Mouse (Mus musculus): Measurements from ENCODE around the gene Lrit2. TPM values are rescaled to one million over a fixed set of nuclear protein-coding genes. Genes with fewer than 3 reads are reported as not detected.
A peak's percentile ranks its signal among the peaks of the same experiment; 100 is the strongest.

Gene Lrit2
- polyA plus RNA-seq (2015; fragmentation: Nextera tagmentation; extraction: Ambion mirVana), result not detected in 2 replicates

- DNase-seq (ENCODE audit: low spot score), result no peak
Observed at GRCm38 (mm10) chr14:37067629-37068028, at the start of gene Lrit2. Lrit2 (plus strand) TSS chr14:37067929.

GRCm38 (mm10) chr14:37027248-37027933, 40.3 kb upstream of the Lrit2 start:
- no peak for DNase-seq (ENCODE audit: low spot score)

GRCm38 (mm10) chr14:37027951-37028350, 39.8 kb upstream of the Lrit2 start:
- DNase-seq (ENCODE audit: low spot score), result no peak

- DNase-seq (ENCODE audit: low spot score), result no peak
Observed at GRCm38 (mm10) chr14:37028555-37028954, 39.2 kb upstream of the Lrit2 start.

GRCm38 (mm10) chr14:37032481-37033104, 35.1 kb upstream of the Lrit2 start:
- no peak for DNase-seq (ENCODE audit: low spot score)

- DNase-seq (ENCODE audit: low spot score), result peak; percentile 41
Observed at GRCm38 (mm10) chr14:37033241-37033640, 34.5 kb upstream of the Lrit2 start.

- no peak for DNase-seq (ENCODE audit: low spot score)
Observed at GRCm38 (mm10) chr14:37034432-37034831, 33.3 kb upstream of the Lrit2 start.

- DNase-seq (ENCODE audit: low spot score), result no peak
Observed at GRCm38 (mm10) chr14:37048914-37049410, 18.8 kb upstream of the Lrit2 start, which contains the start of gene Rgr. Rgr (minus strand) TSS chr14:37048964.

GRCm38 (mm10) chr14:37064849-37065248, 2.9 kb upstream of the Lrit2 start:
- no peak for DNase-seq (ENCODE audit: low spot score)

GRCm38 (mm10) chr14:37066636-37067035, 1.1 kb upstream of the Lrit2 start:
- DNase-seq (ENCODE audit: low spot score), result no peak

GRCm38 (mm10) chr14:37068516-37068915, 787 bp downstream of the Lrit2 start:
- DNase-seq (ENCODE audit: low spot score), result peak; percentile 38

GRCm38 (mm10) chr14:37080724-37081123, 13.0 kb downstream of the Lrit2 start:
- DNase-seq (ENCODE audit: low spot score), result no peak

- DNase-seq (ENCODE audit: low spot score), result no peak
Observed at GRCm38 (mm10) chr14:37083755-37084154, 16.0 kb downstream of the Lrit2 start.

- DNase-seq (ENCODE audit: low spot score), result no peak
Observed at GRCm38 (mm10) chr14:37094436-37094835, 26.7 kb downstream of the Lrit2 start.

GRCm38 (mm10) chr14:37095556-37095955, 27.8 kb downstream of the Lrit2 start:
- no peak for DNase-seq (ENCODE audit: low spot score)

- DNase-seq (ENCODE audit: low spot score), result no peak
Observed at GRCm38 (mm10) chr14:37097956-37098530, 30.3 kb downstream of the Lrit2 start, which contains the start of gene Cdhr1. Cdhr1 (minus strand) TSS chr14:37098347.

- no peak for DNase-seq (ENCODE audit: low spot score)
Observed at GRCm38 (mm10) chr14:37101531-37101930, 33.8 kb downstream of the Lrit2 start.

GRCm38 (mm10) chr14:37102484-37102883, 34.8 kb downstream of the Lrit2 start:
- no peak for DNase-seq (ENCODE audit: low spot score)

- DNase-seq (ENCODE audit: low spot score), result no peak
Observed at GRCm38 (mm10) chr14:37104747-37105146, 37.0 kb downstream of the Lrit2 start.

GRCm38 (mm10) chr14:37105846-37106245, 38.1 kb downstream of the Lrit2 start:
- DNase-seq (ENCODE audit: low spot score), result no peak

GRCm38 (mm10) chr14:37109460-37109859, 41.7 kb downstream of the Lrit2 start:
- DNase-seq (ENCODE audit: low spot score), result no peak

- no peak for DNase-seq (ENCODE audit: low spot score)
Observed at GRCm38 (mm10) chr14:37109975-37110374, 42.2 kb downstream of the Lrit2 start.

Data from thymus, postnatal 0 days (tissue).